Mouse (Mus musculus): ENCODE measurements around the gene Ccdc33. TPM values are rescaled to one million over a fixed set of nuclear protein-coding genes. Genes with fewer than 3 reads are reported as not detected.

The Ccdc33 gene
- total and polyA plus RNA-seq, 2 experiments: not detected

GRCm38 (mm10) chr9:58150733-58151361, 32.2 kb upstream of the Ccdc33 start:
- H3K27me3 ChIP-seq (ENCODE audit: control insufficient read depth, insufficient read depth, low read length): no peaks in the 10 kb centered on the region
- no peak overlapping the region for H3K4me3 ChIP-seq (ENCODE audit: insufficient read depth, low read depth, low read length)
- no peaks in the 10 kb centered on the region for H3K4me1 ChIP-seq (ENCODE audit: control insufficient read depth, insufficient read depth, low read length)
- TF ChIP-seq CTCF (IDR thresholded peaks at IDR 0.05; ENCODE audit: low read depth, low read length) (peak; percentile 70), POLR2A (IDR thresholded peaks at IDR 0.05; ENCODE audit: extremely low read depth, insufficient read depth, low read length) (no peak)
- H3K9ac ChIP-seq (ENCODE audit: low read depth, low read length): no peak overlapping the region
- H3K36me3 ChIP-seq (ENCODE audit: control insufficient read depth, insufficient read depth, low read length): no peaks in the 10 kb centered on the region
- 58% methylated on average over 4 of the region's 4 CpGs for WGBS
- no peak overlapping the region for H3K27ac ChIP-seq (replicated peaks; ENCODE audit: insufficient read depth, low read depth, low read length)
- DNase-seq (ENCODE audit: extremely low read depth, low read depth, low spot score): peak; percentile 41
- no peaks in the 10 kb centered on the region for H3K79me2 ChIP-seq (ENCODE audit: control insufficient read depth, insufficient read depth, low read length)

- DNase-seq (ENCODE audit: extremely low read depth, low read depth, low spot score): no peak
Measured at GRCm38 (mm10) chr9:58148806-58149205, 30.2 kb upstream of the Ccdc33 start.

GRCm38 (mm10) chr9:58145417-58145816, 26.8 kb upstream of the Ccdc33 start:
- TF ChIP-seq CTCF (IDR thresholded peaks at IDR 0.05; ENCODE audit: low read depth, low read length) (no peak), POLR2A (IDR thresholded peaks at IDR 0.05; ENCODE audit: extremely low read depth, insufficient read depth, low read length) (no peak)
- Histone ChIP-seq H3K4me3 (ENCODE audit: insufficient read depth, low read depth, low read length) (no peak overlapping the region), H3K9ac (ENCODE audit: low read depth, low read length) (no peak overlapping the region), H3K27ac (replicated peaks; ENCODE audit: insufficient read depth, low read depth, low read length) (no peak overlapping the region), H3K27me3 (ENCODE audit: control insufficient read depth, insufficient read depth, low read length) (no peaks in the 10 kb centered on the region), H3K79me2 (ENCODE audit: control insufficient read depth, insufficient read depth, low read length) (no peaks in the 10 kb centered on the region), H3K36me3 (ENCODE audit: control insufficient read depth, insufficient read depth, low read length) (no peaks in the 10 kb centered on the region), H3K4me1 (ENCODE audit: control insufficient read depth, insufficient read depth, low read length) (no peaks in the 10 kb centered on the region)
- 79% methylated on average over 5 of the region's 5 CpGs for WGBS
- DNase-seq (ENCODE audit: extremely low read depth, low read depth, low spot score): no peak

More at GRCm38 (mm10) chr9:58148806-58149205, 30.2 kb upstream of the Ccdc33 start:
- TF ChIP-seq POLR2A (IDR thresholded peaks at IDR 0.05; ENCODE audit: extremely low read depth, insufficient read depth, low read length): no peak
- no peak for TF ChIP-seq CTCF (IDR thresholded peaks at IDR 0.05; ENCODE audit: low read depth, low read length)
- Histone ChIP-seq H3K79me2 (ENCODE audit: control insufficient read depth, insufficient read depth, low read length) (no peaks in the 10 kb centered on the region), H3K4me3 (ENCODE audit: insufficient read depth, low read depth, low read length) (no peak overlapping the region), H3K4me1 (ENCODE audit: control insufficient read depth, insufficient read depth, low read length) (no peaks in the 10 kb centered on the region), H3K9ac (ENCODE audit: low read depth, low read length) (no peak overlapping the region), H3K27me3 (ENCODE audit: control insufficient read depth, insufficient read depth, low read length) (no peaks in the 10 kb centered on the region), H3K27ac (replicated peaks; ENCODE audit: insufficient read depth, low read depth, low read length) (no peak overlapping the region), H3K36me3 (ENCODE audit: control insufficient read depth, insufficient read depth, low read length) (no peaks in the 10 kb centered on the region)
- 60% methylated on average over 2 of the region's 2 CpGs for WGBS

- DNase-seq (ENCODE audit: extremely low read depth, low read depth, low spot score): no peak
- Histone ChIP-seq H3K27me3 (ENCODE audit: control insufficient read depth, insufficient read depth, low read length) (no peaks in the 10 kb centered on the region), H3K36me3 (ENCODE audit: control insufficient read depth, insufficient read depth, low read length) (no peaks in the 10 kb centered on the region), H3K9ac (ENCODE audit: low read depth, low read length) (no peak overlapping the region), H3K4me3 (ENCODE audit: insufficient read depth, low read depth, low read length) (no peak overlapping the region), H3K27ac (replicated peaks; ENCODE audit: insufficient read depth, low read depth, low read length) (no peak overlapping the region), H3K79me2 (ENCODE audit: control insufficient read depth, insufficient read depth, low read length) (no peaks in the 10 kb centered on the region), H3K4me1 (ENCODE audit: control insufficient read depth, insufficient read depth, low read length) (no peaks in the 10 kb centered on the region)
- 100% methylated on average over 1 of the region's 1 CpGs for whole genome bisulfite sequencing
- no peak for TF ChIP-seq POLR2A (IDR thresholded peaks at IDR 0.05; ENCODE audit: extremely low read depth, insufficient read depth, low read length)
- no peak for TF ChIP-seq CTCF (IDR thresholded peaks at IDR 0.05; ENCODE audit: low read depth, low read length)
Measured at GRCm38 (mm10) chr9:58144664-58145063, 26.0 kb upstream of the Ccdc33 start.

GRCm38 (mm10) chr9:58143419-58143818, 24.8 kb upstream of the Ccdc33 start:
- TF ChIP-seq POLR2A (IDR thresholded peaks at IDR 0.05; ENCODE audit: extremely low read depth, insufficient read depth, low read length) (no peak), CTCF (IDR thresholded peaks at IDR 0.05; ENCODE audit: low read depth, low read length) (no peak)
- H3K9ac ChIP-seq (ENCODE audit: low read depth, low read length): no peak overlapping the region
- no peaks in the 10 kb centered on the region for H3K4me1 ChIP-seq (ENCODE audit: control insufficient read depth, insufficient read depth, low read length)
- WGBS: 63% methylated on average over 7 of the region's 7 CpGs
- H3K79me2 ChIP-seq (ENCODE audit: control insufficient read depth, insufficient read depth, low read length): no peaks in the 10 kb centered on the region
- no peak overlapping the region for H3K4me3 ChIP-seq (ENCODE audit: insufficient read depth, low read depth, low read length)
- H3K36me3 ChIP-seq (ENCODE audit: control insufficient read depth, insufficient read depth, low read length): no peaks in the 10 kb centered on the region
- H3K27ac ChIP-seq (replicated peaks; ENCODE audit: insufficient read depth, low read depth, low read length): no peak overlapping the region
- H3K27me3 ChIP-seq (ENCODE audit: control insufficient read depth, insufficient read depth, low read length): no peaks in the 10 kb centered on the region
- DNase-seq (ENCODE audit: extremely low read depth, low read depth, low spot score): no peak

- 29% methylated on average over 6 of the region's 6 CpGs for WGBS
Measured at GRCm38 (mm10) chr9:58139947-58140346, 21.3 kb upstream of the Ccdc33 start.

More at GRCm38 (mm10) chr9:58139947-58140346, 21.3 kb upstream of the Ccdc33 start:
- Histone ChIP-seq H3K4me1 (ENCODE audit: control insufficient read depth, insufficient read depth, low read length) (no peaks in the 10 kb centered on the region), H3K27ac (replicated peaks; ENCODE audit: insufficient read depth, low read depth, low read length) (no peak overlapping the region), H3K79me2 (ENCODE audit: control insufficient read depth, insufficient read depth, low read length) (no peaks in the 10 kb centered on the region), H3K4me3 (ENCODE audit: insufficient read depth, low read depth, low read length) (no peak overlapping the region), H3K36me3 (ENCODE audit: control insufficient read depth, insufficient read depth, low read length) (no peaks in the 10 kb centered on the region), H3K9ac (ENCODE audit: low read depth, low read length) (no peak overlapping the region), H3K27me3 (ENCODE audit: control insufficient read depth, insufficient read depth, low read length) (no peaks in the 10 kb centered on the region)
- no peak for DNase-seq (ENCODE audit: extremely low read depth, low read depth, low spot score)
- TF ChIP-seq CTCF (IDR thresholded peaks at IDR 0.05; ENCODE audit: low read depth, low read length): no peak
- no peak for TF ChIP-seq POLR2A (IDR thresholded peaks at IDR 0.05; ENCODE audit: extremely low read depth, insufficient read depth, low read length)
